Mouse (Mus musculus): ENCODE data around the gene Rad51b. TPM values are rescaled to one million over a fixed set of nuclear protein-coding genes. Genes with fewer than 3 reads are reported as not detected.

The Rad51b gene
- polyA plus RNA-seq, 1 experiment from 2014 or later = 1.4 TPM

GRCm38 (mm10) chr12:79338791-79339190 lies 41.7 kb downstream of the Rad51b start:
- 0 out of 2 replicates have a peak, but pooled peaks cover 3% of the 10 kb centered on the region for H3K4me1 ChIP-seq (replicated peaks)
- peaks cover 6% of the 10 kb centered on the region; the same call in 1 of the 2 replicates for H3K9me3 ChIP-seq
- H3K27ac ChIP-seq (replicated peaks) = no peak overlapping the region
- 86% methylated on average over 8 of the region's 8 CpGs for WGBS
- no peak overlapping the region for H3K4me2 ChIP-seq
- no peak for ATAC-seq (ENCODE audit: low read depth)
- H3K27me3 ChIP-seq = no peaks in the 10 kb centered on the region
- peaks cover 8% of the 10 kb centered on the region; the same call in 1 of the 2 replicates for H3K36me3 ChIP-seq
- H3K4me3 ChIP-seq = no peak overlapping the region
- no peak overlapping the region for H3K9ac ChIP-seq

DNA sequence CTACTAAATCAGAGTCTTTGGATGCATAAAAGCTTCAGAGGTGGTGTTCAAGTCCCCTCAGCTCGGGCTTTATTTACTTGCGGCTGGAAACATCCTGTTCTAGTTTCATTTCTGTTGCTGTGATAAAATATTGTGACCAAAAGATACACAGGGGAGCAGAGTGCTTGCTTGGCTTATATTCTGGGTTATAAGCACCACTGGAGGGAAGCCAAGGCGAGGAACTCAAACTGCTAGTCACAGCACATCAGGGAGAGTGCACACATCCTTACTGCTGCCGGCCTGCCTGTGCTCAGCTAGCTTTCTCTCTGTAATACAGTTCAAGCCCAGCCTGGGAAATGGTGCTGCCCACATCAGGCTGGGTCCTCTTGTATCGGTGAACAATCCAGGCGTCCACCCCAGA lies 43.4 kb downstream of the Rad51b start:
- Histone ChIP-seq H3K27ac (replicated peaks) (no peak overlapping the region), H3K9ac (no peak overlapping the region), H3K27me3 (no peaks in the 10 kb centered on the region), H3K4me2 (no peak overlapping the region), H3K4me1 (replicated peaks) (0 out of 2 replicates have a peak, but pooled peaks cover 3% of the 10 kb centered on the region), H3K4me3 (no peak overlapping the region), H3K36me3 (no peaks in the 10 kb centered on the region), H3K9me3 (no peaks in the 10 kb centered on the region)
- ATAC-seq (ENCODE audit: low read depth) = no peak
- 72% methylated on average over 6 of the region's 6 CpGs for WGBS

- no peaks in the 10 kb centered on the region for H3K27me3 ChIP-seq
- H3K36me3 ChIP-seq = no peaks in the 10 kb centered on the region
- no peak overlapping the region for H3K27ac ChIP-seq (replicated peaks)
- whole genome bisulfite sequencing = 49% methylated on average over 6 of the region's 6 CpGs
- H3K9ac ChIP-seq = no peak overlapping the region
- no peak overlapping the region for H3K4me2 ChIP-seq
- no peaks in the 10 kb centered on the region for H3K9me3 ChIP-seq
- no peak overlapping the region for H3K4me3 ChIP-seq
- 0 out of 2 replicates have a peak, but pooled peaks cover 3% of the 10 kb centered on the region for H3K4me1 ChIP-seq (replicated peaks)
- ATAC-seq (ENCODE audit: low read depth) = no peak
Measured at GRCm38 (mm10) chr12:79341291-79341845, 44.3 kb downstream of the Rad51b start.

- Histone ChIP-seq H3K4me3 (no peak overlapping the region), H3K9me3 (no peaks in the 10 kb centered on the region), H3K36me3 (no peaks in the 10 kb centered on the region), H3K4me1 (replicated peaks) (0 out of 2 replicates have a peak, but pooled peaks cover 8% of the 10 kb centered on the region), H3K9ac (no peak overlapping the region), H3K4me2 (no peak overlapping the region), H3K27me3 (no peaks in the 10 kb centered on the region), H3K27ac (replicated peaks) (no peak overlapping the region)
- ATAC-seq (ENCODE audit: low read depth) = no peak
- WGBS = 49% methylated on average over 5 of the region's 5 CpGs
Measured at GRCm38 (mm10) chr12:79346198-79346733, 49.2 kb downstream of the Rad51b start.

DNA sequence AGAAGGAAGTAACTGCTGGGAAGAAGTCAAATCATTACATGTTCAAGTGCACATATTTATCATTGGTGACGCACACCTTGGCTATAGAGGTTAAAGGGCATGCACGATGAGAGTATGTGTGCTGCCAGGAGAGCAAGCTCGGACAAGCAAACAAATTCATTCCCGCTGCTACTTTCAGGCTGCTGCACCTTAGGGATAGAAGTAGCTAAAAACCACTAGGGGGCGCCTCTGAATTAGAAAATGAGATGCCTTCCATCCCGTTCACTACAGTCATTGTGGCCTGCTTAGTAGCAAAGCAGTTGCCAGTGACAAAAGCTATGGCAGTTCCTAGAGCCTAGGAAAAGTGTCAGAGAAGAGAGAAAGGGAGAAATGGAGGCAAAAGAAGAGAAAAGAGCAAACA lies 50.6 kb downstream of the Rad51b start:
- Histone ChIP-seq H3K4me1 (replicated peaks) (peaks cover 11% of the 10 kb centered on the region; the same call in 1 of the 2 replicates), H3K9me3 (no peaks in the 10 kb centered on the region), H3K27me3 (no peaks in the 10 kb centered on the region), H3K27ac (replicated peaks) (no peak overlapping the region), H3K9ac (no peak overlapping the region), H3K4me2 (no peak overlapping the region), H3K4me3 (no peak overlapping the region), H3K36me3 (no peaks in the 10 kb centered on the region)
- peak; percentile 77 for ATAC-seq (ENCODE audit: low read depth)
- WGBS = 13% methylated on average over 6 of the region's 6 CpGs

DNA sequence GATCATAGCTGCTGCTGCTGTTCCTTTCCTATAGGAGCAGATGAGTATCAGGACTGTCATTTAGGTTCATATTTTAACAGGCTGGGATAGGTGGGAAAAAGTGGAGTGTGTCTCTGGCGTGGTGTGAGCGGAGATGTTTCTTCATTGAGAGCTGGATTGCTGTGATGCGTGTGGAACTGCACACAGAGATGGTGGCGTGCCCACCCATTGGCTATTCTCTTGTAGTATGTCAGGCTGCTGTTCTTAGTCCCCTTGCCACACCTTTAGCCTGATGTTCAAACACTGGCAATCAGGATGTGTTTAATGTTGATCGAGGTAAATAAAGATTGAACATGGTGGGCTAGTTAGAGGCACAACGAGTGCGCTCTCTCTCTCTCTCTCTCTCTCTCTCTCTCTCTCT lies 54.4 kb downstream of the Rad51b start:
- Histone ChIP-seq H3K4me2 (no peak overlapping the region), H3K4me3 (no peak overlapping the region), H3K4me1 (replicated peaks) (peaks cover 21% of the 10 kb centered on the region), H3K9me3 (no peaks in the 10 kb centered on the region), H3K27ac (replicated peaks) (no peak overlapping the region), H3K9ac (no peak overlapping the region), H3K36me3 (no peaks in the 10 kb centered on the region), H3K27me3 (no peaks in the 10 kb centered on the region)
- WGBS = 95% methylated on average over 7 of the region's 7 CpGs
- ATAC-seq (ENCODE audit: low read depth) = no peak

DNA sequence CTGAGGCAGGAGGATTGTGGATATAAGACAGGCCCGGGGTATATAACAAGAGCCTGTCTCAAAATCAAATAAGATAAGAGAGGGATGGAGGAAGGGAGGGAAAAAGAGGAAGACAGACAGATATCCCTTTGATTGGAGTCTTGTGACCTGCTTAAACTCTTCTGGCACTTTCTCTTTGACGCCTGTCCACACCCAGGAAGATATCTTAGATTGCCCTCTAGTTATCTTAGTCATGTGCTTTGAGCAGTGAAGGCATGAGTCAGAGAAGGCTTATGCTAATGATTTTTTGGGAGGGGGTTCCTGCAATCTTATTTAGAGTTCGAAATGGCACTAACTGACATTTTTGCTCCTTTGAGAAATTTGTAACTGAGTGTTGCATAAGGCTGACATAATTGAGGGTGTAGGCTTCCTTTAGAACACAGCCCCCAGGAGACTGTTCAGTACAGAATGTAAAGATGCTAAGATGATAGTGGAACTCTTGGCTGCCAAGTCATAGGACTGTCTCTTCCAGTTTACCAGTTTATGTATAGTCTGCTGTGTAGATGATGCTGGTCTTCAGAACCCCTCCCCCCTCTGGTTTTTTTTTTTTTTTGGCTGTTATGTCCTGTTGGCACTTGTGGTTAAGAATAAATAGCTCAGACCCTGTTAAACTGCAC lies 55.1 kb downstream of the Rad51b start:
- WGBS = 88% methylated on average over 3 of the region's 3 CpGs
- Histone ChIP-seq H3K27me3 (no peaks in the 10 kb centered on the region), H3K9ac (no peak overlapping the region), H3K4me3 (no peak overlapping the region), H3K4me2 (no peak overlapping the region), H3K36me3 (no peaks in the 10 kb centered on the region), H3K27ac (replicated peaks) (no peak overlapping the region), H3K4me1 (replicated peaks) (peaks cover 21% of the 10 kb centered on the region), H3K9me3 (no peaks in the 10 kb centered on the region)
- no peak for ATAC-seq (ENCODE audit: low read depth)

- no peak for ATAC-seq (ENCODE audit: low read depth)
- H3K36me3 ChIP-seq = no peaks in the 10 kb centered on the region
- 35% methylated on average over 3 of the region's 3 CpGs for WGBS
Measured at GRCm38 (mm10) chr12:79352742-79353114, 55.6 kb downstream of the Rad51b start.

DNA sequence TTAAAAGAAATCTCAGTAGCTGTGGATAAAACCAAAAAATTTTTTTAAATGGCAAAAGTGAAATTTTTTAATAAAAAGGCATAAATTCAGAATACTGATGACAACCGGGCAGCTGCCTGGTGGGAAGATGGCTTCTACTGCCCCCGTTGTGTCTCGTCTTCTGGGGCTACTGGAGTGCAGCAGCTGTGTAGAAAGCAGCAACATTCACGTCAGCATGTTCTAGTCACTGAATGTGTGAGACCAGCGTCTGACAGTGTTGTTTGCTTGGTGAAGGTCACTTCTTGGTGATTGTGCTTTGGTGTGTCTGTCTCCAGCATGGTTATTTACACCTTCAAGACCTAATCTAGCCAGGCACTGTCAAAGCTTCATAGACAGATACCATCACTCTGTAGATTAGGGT lies 56.3 kb downstream of the Rad51b start:
- Histone ChIP-seq H3K36me3 (no peaks in the 10 kb centered on the region), H3K27ac (replicated peaks) (no peak overlapping the region), H3K4me1 (replicated peaks) (peaks cover 16% of the 10 kb centered on the region), H3K9me3 (no peaks in the 10 kb centered on the region), H3K4me3 (no peak overlapping the region), H3K27me3 (no peaks in the 10 kb centered on the region), H3K4me2 (no peak overlapping the region), H3K9ac (no peak overlapping the region)
- no peak for ATAC-seq (ENCODE audit: low read depth)
- 62% methylated on average over 5 of the region's 5 CpGs for WGBS

More at GRCm38 (mm10) chr12:79352742-79353114, 55.6 kb downstream of the Rad51b start:
- no peaks in the 10 kb centered on the region for H3K27me3 ChIP-seq
- no peak overlapping the region for H3K4me3 ChIP-seq
- H3K9me3 ChIP-seq = no peaks in the 10 kb centered on the region
- 0 out of 2 replicates have a peak overlapping the region, but pooled peaks have one; percentile 12 for H3K9ac ChIP-seq
- H3K4me2 ChIP-seq = no peak overlapping the region
- H3K4me1 ChIP-seq (replicated peaks) = peaks cover 18% of the 10 kb centered on the region
- no peak overlapping the region for H3K27ac ChIP-seq (replicated peaks)

DNA sequence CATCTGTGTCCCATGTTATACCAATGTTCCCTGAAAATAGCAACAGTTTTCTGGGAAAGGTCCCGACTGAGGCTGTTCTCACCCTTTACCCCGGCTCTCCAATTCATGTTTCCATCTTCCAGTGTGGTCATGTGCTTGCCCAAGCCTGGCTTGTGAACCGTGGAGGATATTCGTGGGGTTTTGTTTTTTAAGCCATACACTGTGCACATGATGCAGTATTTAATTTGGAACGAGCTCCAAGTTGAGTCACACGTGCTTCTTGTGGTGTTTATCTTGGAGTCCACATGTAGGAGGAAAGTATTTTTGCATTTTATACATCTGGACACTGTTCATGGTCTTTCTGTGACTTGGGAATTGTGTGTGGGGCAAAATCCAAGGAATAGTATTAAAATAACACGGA lies 57.5 kb downstream of the Rad51b start:
- no peak for ATAC-seq (ENCODE audit: low read depth)

GRCm38 (mm10) chr12:79356138-79356537 lies 59.1 kb downstream of the Rad51b start:
- no peak overlapping the region for H3K9ac ChIP-seq
- no peaks in the 10 kb centered on the region for H3K27me3 ChIP-seq
- H3K4me1 ChIP-seq (replicated peaks) = peaks cover 16% of the 10 kb centered on the region
- H3K4me3 ChIP-seq = no peak overlapping the region
- WGBS = 85% methylated on average over 4 of the region's 4 CpGs
- H3K9me3 ChIP-seq = no peaks in the 10 kb centered on the region
- H3K36me3 ChIP-seq = no peaks in the 10 kb centered on the region
- ATAC-seq (ENCODE audit: low read depth) = no peak
- H3K4me2 ChIP-seq = no peak overlapping the region
- no peak overlapping the region for H3K27ac ChIP-seq (replicated peaks)

More for the DNA sequence above, 57.5 kb downstream of the Rad51b start:
- no peak overlapping the region for H3K27ac ChIP-seq (replicated peaks)
- H3K9me3 ChIP-seq = no peaks in the 10 kb centered on the region
- no peaks in the 10 kb centered on the region for H3K36me3 ChIP-seq
- no peak overlapping the region for H3K4me3 ChIP-seq
- H3K4me2 ChIP-seq = no peak overlapping the region
- H3K9ac ChIP-seq = no peak overlapping the region
- WGBS = 80% methylated on average over 7 of the region's 7 CpGs
- no peaks in the 10 kb centered on the region for H3K27me3 ChIP-seq
- peaks cover 16% of the 10 kb centered on the region for H3K4me1 ChIP-seq (replicated peaks)

GRCm38 (mm10) chr12:79357631-79358030 lies 60.5 kb downstream of the Rad51b start:
- H3K4me3 ChIP-seq = no peak overlapping the region
- no peaks in the 10 kb centered on the region for H3K9me3 ChIP-seq
- ATAC-seq (ENCODE audit: low read depth) = no peak

More at GRCm38 (mm10) chr12:79357631-79358030, 60.5 kb downstream of the Rad51b start:
- Histone ChIP-seq H3K27me3 (no peaks in the 10 kb centered on the region), H3K4me1 (replicated peaks) (peaks cover 10% of the 10 kb centered on the region), H3K27ac (replicated peaks) (no peak overlapping the region), H3K9ac (no peak overlapping the region), H3K4me2 (no peak overlapping the region), H3K36me3 (no peaks in the 10 kb centered on the region)
- WGBS = 85% methylated on average over 5 of the region's 5 CpGs
